Mouse (Mus musculus): ENCODE measurements at regions not wholly inside any gene's neighbourhood (a gene's known extent, or its start where the extent isn't known, plus 50 kb on each side); places are given as distances from the start of the nearest gene placed in this dataset.
A peak's percentile ranks its signal among the peaks of the same experiment; 100 is the strongest.

DNA sequence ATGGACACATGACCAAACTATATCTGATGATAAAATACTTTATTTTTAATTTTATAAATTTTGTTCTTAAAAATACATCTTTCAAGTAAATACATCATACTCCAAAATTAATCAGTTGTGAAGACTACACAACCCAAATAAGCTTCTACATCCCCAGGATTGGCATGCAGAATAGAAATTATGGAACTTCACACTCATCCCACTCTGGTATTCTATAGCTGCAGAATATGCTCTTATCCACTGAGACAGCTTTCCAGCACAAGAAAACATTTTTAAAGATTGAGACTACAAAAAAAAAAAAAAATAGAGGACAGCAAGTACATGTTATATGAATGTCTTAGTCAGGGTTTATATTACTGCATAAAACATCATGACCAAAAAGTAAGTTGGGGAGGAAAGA lies 94.4 kb downstream of the Gm11232 start:
- Histone ChIP-seq H3K4me2 (no peak overlapping the region), H3K27me3 (no peaks in the 10 kb centered on the region), H3K36me3 (no peaks in the 10 kb centered on the region), H3K27ac (replicated peaks) (no peak overlapping the region), H3K4me1 (replicated peaks) (no peaks in the 10 kb centered on the region), H3K9ac (no peak overlapping the region), H3K9me3 (no peaks in the 10 kb centered on the region), H3K4me3 (no peak overlapping the region)
- ATAC-seq (ENCODE audit: low FRiP score, low read depth): no peak

DNA sequence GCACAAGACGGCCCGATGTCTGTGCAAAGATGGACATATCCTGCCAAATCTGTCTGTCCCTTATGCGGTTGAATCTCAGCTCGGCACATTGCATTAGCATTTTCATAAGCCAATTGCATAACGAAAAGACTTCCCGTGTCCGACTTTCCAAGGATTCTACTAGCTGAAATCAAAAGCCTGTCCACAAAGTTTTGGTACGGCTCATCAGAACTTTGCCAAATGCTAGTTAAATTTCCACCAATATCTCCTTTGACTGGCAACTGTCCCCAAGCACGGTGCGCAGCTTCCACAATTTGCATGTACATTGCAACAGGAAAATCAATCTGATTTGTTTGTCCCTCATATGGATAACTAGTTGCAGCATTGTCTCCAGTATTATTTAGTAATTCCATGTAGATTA lies 117.2 kb downstream of the Gm11232 start:
- H3K27ac ChIP-seq (replicated peaks): no peak overlapping the region
- no peak for ATAC-seq (ENCODE audit: low FRiP score, low read depth)
- H3K4me3 ChIP-seq: no peak overlapping the region
- no peaks in the 10 kb centered on the region for H3K27me3 ChIP-seq
- H3K9me3 ChIP-seq: no peaks in the 10 kb centered on the region
- H3K36me3 ChIP-seq: no peaks in the 10 kb centered on the region
- no peaks in the 10 kb centered on the region for H3K4me1 ChIP-seq (replicated peaks)
- no peak overlapping the region for H3K9ac ChIP-seq
- H3K4me2 ChIP-seq: no peak overlapping the region
- WGBS: 94% methylated on average over 10 of the region's 10 CpGs

DNA sequence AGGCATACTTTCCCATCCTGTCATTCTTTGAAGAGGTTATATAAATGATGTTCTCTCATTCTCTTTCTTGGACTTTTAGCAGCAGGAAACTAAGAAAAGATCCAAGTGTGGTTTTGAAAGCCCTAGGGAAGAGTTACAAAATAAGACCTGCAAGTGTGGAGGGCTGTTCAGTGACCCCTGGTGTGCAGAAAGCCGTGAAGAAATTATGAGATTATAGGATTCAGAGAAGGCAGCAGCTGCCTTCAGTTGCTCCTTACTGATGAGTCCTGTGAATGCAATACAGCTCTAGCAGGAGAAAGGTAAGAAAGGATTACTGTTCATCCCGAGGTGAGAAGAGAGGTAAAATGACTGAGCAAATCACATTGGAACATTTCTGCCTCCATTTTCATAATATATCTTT lies 130.7 kb downstream of the Gm11232 start:
- WGBS: 29% methylated on average over 2 of the region's 2 CpGs
- H3K27ac ChIP-seq (replicated peaks): no peak overlapping the region
- H3K27me3 ChIP-seq: no peaks in the 10 kb centered on the region
- H3K4me3 ChIP-seq: no peak overlapping the region
- no peak overlapping the region for H3K4me2 ChIP-seq
- H3K36me3 ChIP-seq: no peaks in the 10 kb centered on the region
- H3K9me3 ChIP-seq: no peaks in the 10 kb centered on the region
- H3K9ac ChIP-seq: no peak overlapping the region
- no peak for ATAC-seq (ENCODE audit: low FRiP score, low read depth)
- no peaks in the 10 kb centered on the region for H3K4me1 ChIP-seq (replicated peaks)

DNA sequence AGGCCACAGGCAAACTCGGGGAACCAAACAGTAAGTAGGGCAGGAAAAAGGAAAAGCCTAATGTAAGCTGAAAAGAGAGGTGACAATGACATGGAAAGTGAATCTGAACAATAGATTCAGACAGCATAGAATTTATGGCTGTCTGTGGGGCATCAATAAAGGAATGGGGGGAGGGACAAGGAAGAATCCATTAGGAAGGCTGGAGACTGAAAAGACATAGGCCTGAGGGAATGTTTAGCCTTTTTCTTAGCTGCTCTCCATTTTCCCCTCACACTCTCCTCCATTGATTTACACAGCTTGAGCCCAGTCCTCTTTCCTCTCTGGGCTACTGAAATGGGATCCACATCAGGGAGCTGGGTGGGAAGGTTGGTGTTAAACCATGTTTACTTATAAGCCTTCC lies 131.1 kb downstream of the Gm11232 start:
- no peaks in the 10 kb centered on the region for H3K4me1 ChIP-seq (replicated peaks)
- H3K4me2 ChIP-seq: no peak overlapping the region
- H3K27me3 ChIP-seq: no peaks in the 10 kb centered on the region
- ATAC-seq (ENCODE audit: low FRiP score, low read depth): no peak
- no peaks in the 10 kb centered on the region for H3K9me3 ChIP-seq
- H3K27ac ChIP-seq (replicated peaks): no peak overlapping the region
- H3K4me3 ChIP-seq: no peak overlapping the region
- 14% methylated on average over 1 of the region's 1 CpGs for WGBS
- H3K9ac ChIP-seq: no peak overlapping the region
- H3K36me3 ChIP-seq: no peaks in the 10 kb centered on the region

DNA sequence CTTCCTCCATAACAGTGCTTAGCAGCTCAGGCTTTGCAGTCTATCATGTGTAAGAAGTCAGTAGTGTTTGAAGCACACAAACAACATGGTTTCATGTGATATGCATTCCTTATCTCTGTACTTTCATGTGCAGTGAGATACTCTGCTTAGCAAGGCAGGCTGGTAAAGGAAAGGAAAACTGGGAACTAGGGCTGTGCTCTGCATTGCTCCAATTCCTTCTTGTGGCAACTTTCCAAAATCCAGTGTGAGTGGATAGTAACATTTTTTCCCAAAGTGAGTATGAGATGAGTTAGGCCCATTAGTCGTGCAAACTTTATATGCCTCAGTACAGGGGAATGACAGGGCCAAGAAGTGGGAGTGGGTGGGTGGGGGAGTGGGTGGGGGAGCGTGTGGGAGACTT lies 133.0 kb downstream of the Gm11232 start:
- Histone ChIP-seq H3K36me3 (no peaks in the 10 kb centered on the region), H3K27ac (replicated peaks) (no peak overlapping the region), H3K9ac (no peak overlapping the region), H3K27me3 (no peaks in the 10 kb centered on the region), H3K4me3 (no peak overlapping the region), H3K9me3 (no peaks in the 10 kb centered on the region), H3K4me1 (replicated peaks) (no peaks in the 10 kb centered on the region), H3K4me2 (no peak overlapping the region)
- ATAC-seq (ENCODE audit: low FRiP score, low read depth): no peak
- WGBS: 82% methylated on average over 2 of the region's 2 CpGs

DNA sequence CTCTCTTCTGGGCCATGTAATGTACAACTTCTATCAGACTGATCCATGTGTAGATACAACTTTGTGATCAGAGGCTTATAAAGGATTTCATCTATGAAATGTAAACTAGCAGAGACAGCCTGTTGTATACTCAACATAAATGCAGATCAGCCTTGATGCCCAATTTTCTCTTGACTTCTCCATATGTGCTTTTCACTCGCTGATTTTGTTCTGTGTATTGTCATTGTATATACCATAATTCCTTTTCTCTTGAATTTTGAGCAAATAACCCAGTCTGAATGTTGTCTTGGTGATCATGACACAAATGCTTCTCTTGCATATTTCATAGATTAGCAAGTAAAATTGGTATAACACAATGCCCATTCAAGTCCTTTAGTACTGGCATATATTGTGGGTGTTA lies 144.0 kb downstream of the Gm11232 start:
- 95% methylated on average over 1 of the region's 1 CpGs for WGBS
- no peak overlapping the region for H3K9ac ChIP-seq
- H3K27ac ChIP-seq (replicated peaks): no peak overlapping the region
- H3K9me3 ChIP-seq: no peaks in the 10 kb centered on the region
- H3K4me1 ChIP-seq (replicated peaks): no peaks in the 10 kb centered on the region
- no peak overlapping the region for H3K4me3 ChIP-seq
- no peak for ATAC-seq (ENCODE audit: low FRiP score, low read depth)
- no peaks in the 10 kb centered on the region for H3K27me3 ChIP-seq
- H3K4me2 ChIP-seq: no peak overlapping the region
- no peaks in the 10 kb centered on the region for H3K36me3 ChIP-seq

DNA sequence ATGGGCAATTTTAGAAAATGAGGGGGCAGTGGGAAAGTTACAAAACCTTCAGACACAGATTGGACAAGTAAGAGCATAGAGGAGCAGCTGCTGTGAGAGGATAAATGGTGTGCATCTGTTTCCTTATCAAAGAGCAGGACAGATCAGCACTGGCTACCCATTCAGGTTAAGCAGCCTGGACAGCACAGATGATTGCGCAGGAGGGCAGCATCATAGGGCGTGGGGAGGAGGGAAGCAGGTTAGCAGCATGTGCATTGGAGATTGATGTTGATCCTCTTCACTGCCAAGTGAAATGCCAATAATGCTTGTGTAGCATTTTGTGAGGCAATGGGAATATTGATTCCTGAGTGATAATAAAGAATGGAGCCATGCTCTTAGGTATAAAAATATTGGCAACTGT lies 171.9 kb downstream of the Gm11232 start:
- H3K4me3 ChIP-seq: no peak overlapping the region
- no peak for ATAC-seq (ENCODE audit: low FRiP score, low read depth)
- no peaks in the 10 kb centered on the region for H3K27me3 ChIP-seq
- H3K27ac ChIP-seq (replicated peaks): no peak overlapping the region
- WGBS: 76% methylated on average over 2 of the region's 2 CpGs
- H3K9me3 ChIP-seq: no peaks in the 10 kb centered on the region
- no peaks in the 10 kb centered on the region for H3K4me1 ChIP-seq (replicated peaks)
- no peak overlapping the region for H3K9ac ChIP-seq
- no peaks in the 10 kb centered on the region for H3K36me3 ChIP-seq
- no peak overlapping the region for H3K4me2 ChIP-seq

DNA sequence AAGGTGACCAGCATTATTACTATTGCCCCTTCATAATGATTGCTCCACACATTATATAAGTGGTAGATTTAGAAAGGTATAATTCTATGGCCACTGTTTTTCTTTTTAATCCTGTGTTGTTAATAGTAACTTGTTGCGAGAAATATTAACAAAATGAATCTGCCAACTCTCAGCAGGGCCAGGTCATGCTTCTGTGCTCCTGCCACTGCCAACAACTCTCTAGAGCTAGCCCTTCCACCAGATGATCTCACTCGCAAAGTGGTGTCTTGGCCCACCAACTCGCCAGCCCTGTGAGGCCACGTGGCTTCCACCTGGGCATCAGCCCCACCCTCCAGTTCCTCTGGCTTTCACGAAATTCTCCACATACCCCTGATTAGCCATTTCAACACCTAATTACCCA lies 197.1 kb downstream of the Gm11232 start:
- ATAC-seq (ENCODE audit: low FRiP score, low read depth): no peak
- Histone ChIP-seq H3K27ac (replicated peaks) (no peak overlapping the region), H3K4me3 (no peak overlapping the region), H3K27me3 (no peaks in the 10 kb centered on the region), H3K4me2 (no peak overlapping the region), H3K9ac (no peak overlapping the region), H3K9me3 (no peaks in the 10 kb centered on the region), H3K36me3 (no peaks in the 10 kb centered on the region), H3K4me1 (replicated peaks) (no peaks in the 10 kb centered on the region)
- 82% methylated on average over 5 of the region's 5 CpGs for WGBS

DNA sequence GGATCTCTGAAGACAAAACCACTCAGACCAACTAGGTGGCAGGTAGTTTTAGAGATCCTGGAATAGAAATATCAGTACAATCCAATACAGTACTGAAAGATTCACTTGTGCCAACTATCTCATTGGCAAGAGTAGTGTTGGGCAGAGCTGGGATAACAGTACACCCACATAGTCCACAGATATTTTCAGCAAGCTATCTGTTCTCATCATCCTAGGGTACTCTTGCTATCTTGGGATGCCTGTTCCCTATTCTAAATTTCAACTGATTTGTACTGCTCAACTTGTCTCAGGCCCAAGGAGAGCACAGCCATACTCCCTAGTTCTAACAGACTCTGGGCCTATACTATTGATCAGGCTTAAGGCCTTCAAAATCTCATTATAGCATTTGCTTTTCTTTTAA lies 218.6 kb downstream of the Gm11232 start:
- Histone ChIP-seq H3K4me1 (replicated peaks) (no peaks in the 10 kb centered on the region), H3K27ac (replicated peaks) (no peak overlapping the region), H3K4me2 (no peak overlapping the region), H3K4me3 (no peak overlapping the region), H3K27me3 (no peaks in the 10 kb centered on the region), H3K36me3 (no peaks in the 10 kb centered on the region), H3K9ac (no peak overlapping the region), H3K9me3 (no peaks in the 10 kb centered on the region)
- ATAC-seq (ENCODE audit: low FRiP score, low read depth): no peak

DNA sequence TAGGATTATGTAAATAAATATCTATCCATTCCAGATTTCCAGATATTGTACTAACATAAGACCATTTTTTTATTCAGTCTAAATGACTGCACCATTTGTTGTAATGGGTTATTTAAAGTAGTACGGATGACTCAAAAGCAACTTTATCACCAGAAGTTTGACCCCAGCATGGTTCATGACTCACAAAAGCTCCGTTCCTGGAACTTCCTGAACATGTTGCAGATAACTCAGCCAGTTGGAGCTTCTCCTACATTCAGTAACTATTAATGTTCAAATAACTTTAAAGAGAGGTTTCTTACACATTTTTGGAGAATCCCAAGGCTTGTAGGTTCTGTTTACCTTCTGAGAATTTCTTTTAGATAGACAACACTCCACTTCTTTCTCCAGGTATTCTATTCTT lies 219.8 kb downstream of the Gm11232 start:
- H3K4me3 ChIP-seq: no peak overlapping the region
- no peaks in the 10 kb centered on the region for H3K4me1 ChIP-seq (replicated peaks)
- no peak overlapping the region for H3K9ac ChIP-seq
- no peak overlapping the region for H3K4me2 ChIP-seq
- H3K9me3 ChIP-seq: no peaks in the 10 kb centered on the region
- no peaks in the 10 kb centered on the region for H3K27me3 ChIP-seq
- no peaks in the 10 kb centered on the region for H3K36me3 ChIP-seq
- no peak for ATAC-seq (ENCODE audit: low FRiP score, low read depth)
- H3K27ac ChIP-seq (replicated peaks): no peak overlapping the region
- WGBS: 89% methylated on average over 2 of the region's 2 CpGs

DNA sequence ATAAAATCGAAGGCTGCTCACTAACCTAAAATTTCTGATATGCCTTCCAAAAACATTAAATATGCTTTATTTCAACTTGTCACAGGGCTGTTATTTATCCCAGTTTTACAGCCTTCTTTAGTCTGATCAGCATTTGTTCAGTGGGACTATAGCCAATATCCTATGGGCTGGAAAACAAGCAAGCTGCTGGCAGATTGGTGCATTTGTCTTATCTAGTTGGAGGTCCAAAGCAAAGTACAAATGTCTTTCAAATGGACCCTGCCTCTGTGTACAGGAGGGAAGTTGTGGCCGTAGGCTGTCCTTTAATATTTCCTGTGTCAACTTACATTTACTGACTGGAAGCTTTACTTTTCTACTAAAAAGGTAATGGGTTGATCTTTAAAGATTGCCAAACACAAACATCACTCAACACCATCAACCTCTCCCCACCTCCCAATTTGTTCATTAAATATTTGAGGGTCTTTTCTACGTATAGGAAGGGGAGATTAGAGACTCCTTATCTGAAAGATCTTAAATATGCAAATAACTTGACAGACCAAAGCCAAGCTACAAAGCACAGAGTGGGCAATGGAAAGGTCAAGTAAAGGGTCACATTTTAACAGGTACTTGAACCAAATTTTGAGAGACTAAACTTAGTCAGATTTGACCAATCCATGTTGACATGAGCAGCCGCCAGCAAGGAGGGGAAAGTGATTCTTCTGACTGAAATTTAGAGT lies 233.4 kb downstream of the Gm11232 start:
- Histone ChIP-seq H3K4me1 (replicated peaks) (no peaks in the 10 kb centered on the region), H3K9me3 (no peaks in the 10 kb centered on the region), H3K36me3 (no peaks in the 10 kb centered on the region), H3K9ac (no peak overlapping the region), H3K4me3 (no peak overlapping the region), H3K4me2 (no peak overlapping the region), H3K27ac (replicated peaks) (no peak overlapping the region), H3K27me3 (no peaks in the 10 kb centered on the region)
- 93% methylated on average over 4 of the region's 4 CpGs for whole genome bisulfite sequencing
- no peak for ATAC-seq (ENCODE audit: low FRiP score, low read depth)

DNA sequence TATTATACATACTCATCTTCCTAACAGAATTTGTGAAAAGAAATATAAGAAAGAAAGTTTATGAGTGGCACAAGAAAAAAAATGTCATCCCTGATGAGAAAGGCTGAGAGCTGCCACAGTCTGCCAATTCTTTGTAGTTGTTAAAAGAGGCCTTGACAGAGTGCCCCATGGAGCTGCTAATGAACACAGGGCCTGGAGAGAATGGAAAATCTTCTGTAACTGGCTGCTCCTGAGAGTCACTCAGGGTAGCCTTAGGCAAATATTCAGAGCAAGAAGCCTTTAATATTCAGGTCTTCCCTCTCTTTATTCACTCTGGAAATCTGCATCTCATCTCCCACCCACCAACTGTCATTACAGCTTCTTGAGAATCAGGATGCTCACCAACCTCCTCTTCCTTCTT lies 237.0 kb downstream of the Gm11232 start:
- ATAC-seq (ENCODE audit: low FRiP score, low read depth): no peak
- Histone ChIP-seq H3K9ac (no peak overlapping the region), H3K27me3 (no peaks in the 10 kb centered on the region), H3K36me3 (no peaks in the 10 kb centered on the region), H3K4me1 (replicated peaks) (no peaks in the 10 kb centered on the region), H3K27ac (replicated peaks) (no peak overlapping the region), H3K4me3 (no peak overlapping the region), H3K4me2 (no peak overlapping the region), H3K9me3 (no peaks in the 10 kb centered on the region)

DNA sequence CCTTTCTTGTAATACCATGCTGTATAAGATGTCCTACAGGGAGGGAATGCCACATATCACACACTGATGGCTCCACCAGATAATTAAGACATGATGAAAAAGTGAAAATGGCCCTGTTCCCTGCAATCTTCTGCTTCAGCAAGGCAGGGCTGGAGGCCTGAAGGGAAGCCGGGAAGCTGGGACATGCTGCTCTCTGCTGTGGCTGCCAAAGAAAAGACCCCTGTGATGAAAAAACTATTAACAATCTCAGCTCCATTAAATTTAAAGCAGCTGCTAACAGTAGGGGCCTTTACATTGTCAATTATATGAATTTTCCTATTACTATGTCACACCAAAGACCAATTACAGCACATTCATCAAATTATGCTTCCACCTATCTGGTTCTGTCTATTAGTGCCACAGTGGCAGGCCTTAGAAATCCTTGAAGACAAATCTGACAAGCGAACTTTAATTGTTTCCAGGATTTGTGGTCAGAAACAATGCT lies 239.8 kb downstream of the Gm11232 start:
- H3K4me3 ChIP-seq: no peak overlapping the region
- no peaks in the 10 kb centered on the region for H3K4me1 ChIP-seq (replicated peaks)
- no peaks in the 10 kb centered on the region for H3K27me3 ChIP-seq
- no peaks in the 10 kb centered on the region for H3K36me3 ChIP-seq
- H3K4me2 ChIP-seq: no peak overlapping the region
- no peaks in the 10 kb centered on the region for H3K9me3 ChIP-seq
- ATAC-seq (ENCODE audit: low FRiP score, low read depth): peak; percentile 92
- WGBS: 35% methylated on average over 2 of the region's 2 CpGs
- no peak overlapping the region for H3K27ac ChIP-seq (replicated peaks)
- H3K9ac ChIP-seq: no peak overlapping the region

All from hindbrain, embryonic 15.5 days (tissue).